Mouse (Mus musculus) activated CD4-positive, CD25-positive, alpha-beta regulatory T cell (primary cell): Measurements from ENCODE around the gene Pax9. TPM values are rescaled to one million over a fixed set of nuclear protein-coding genes. Genes with fewer than 3 reads are reported as not detected.

Experiments used
- polyA plus RNA-seq, 2 experiments: library from polyadenylated mRNA; unstranded; fragments of 100-300 nt; shearing (Covaris generic); gene quantifications; one replicate each; pipeline ENCODE4 v1.2.1; 2017

Pax9 gene
- under 1 TPM in 1 of 2 experiments, not detected in 1; 0.10 TPM for polyA plus RNA-seq

GRCm38 (mm10) chr12:56691427-56692079, at the start of gene Pax9:
Gene Pax9 (plus strand): TSS chr12:56691767.

Other genes with a start within 250 kb of the Pax9 start
- not detected for gene Nkx2-1, start 154.9 kb upstream of the Pax9 start, polyA plus RNA-seq
- not detected for gene Nkx2-9, start 78.5 kb upstream of the Pax9 start, polyA plus RNA-seq